Mouse (Mus musculus) cerebellum, adult 2 months (tissue): Measurements from ENCODE around the gene Snorc. TPM values are rescaled to one million over a fixed set of nuclear protein-coding genes. Genes with fewer than 3 reads are reported as not detected.

Experiments
- DNase-seq, 2 experiments: peaks; one replicate each; pipeline ENCODE4 v3.0.0; 2021
- H3K27ac ChIP-seq: fragments of 200-500 bp; 2 replicates; pipeline ENCODE4 v1.5.1; 2012; ENCODE audit warnings: low read length, control low read depth, inconsistent platforms; ENCODE audit not compliant: insufficient read depth
- H3K27me3 ChIP-seq: fragments of 200-500 bp; 2 replicates; pipeline ENCODE4 v1.6.1; 2012; ENCODE audit warnings: inconsistent platforms, mild to moderate bottlenecking, low read length, moderate library complexity; ENCODE audit not compliant: control insufficient read depth, insufficient read depth
- H3K4me1 ChIP-seq: fragments of 200-500 bp; 2 replicates; pipeline ENCODE4 v1.6.1; 2011; ENCODE audit warnings: low read length; ENCODE audit not compliant: control insufficient read depth, insufficient read depth
- H3K4me3 ChIP-seq: fragments of 200-500 bp; replicated peaks from 2 replicates; pipeline ENCODE3; 2011; ENCODE audit warnings: mild to moderate bottlenecking, low read depth, low read length, control low read depth; ENCODE audit not compliant: insufficient read depth
- CTCF ChIP-seq: fragments of 200-500 bp; IDR thresholded peaks from 2 replicates; pipeline ENCODE4 v1.5.1; 2011; ENCODE audit warnings: low read depth, mild to moderate bottlenecking, control low read depth, low read length, moderate library complexity, borderline replicate concordance; ENCODE audit not compliant: insufficient read depth
- POLR2A ChIP-seq: fragments of 200-500 bp; IDR thresholded peaks from 2 replicates; pipeline ENCODE4 v1.6.1; 2011; ENCODE audit warnings: low read length, control low read depth, borderline replicate concordance; ENCODE audit not compliant: insufficient read depth
- WGBS: fragments of 180-500 bp; shearing (Covaris S2); methylation state at CpG from one replicate; pipeline ENCODE4 v1.1.7; 2018; 5-methylcytosine and 5-hydroxymethylcytosine counted together
- polyA plus RNA-seq: library from polyadenylated mRNA; depleted of rRNA; stranded (reverse); fragments of >200 nt; gene quantifications from 2 replicates; pipeline ENCODE4 v1.2.3, GENCODE M21; 2012

The Snorc gene
- polyA plus RNA-seq, 1 experiment, result 0.59 TPM

DNA sequence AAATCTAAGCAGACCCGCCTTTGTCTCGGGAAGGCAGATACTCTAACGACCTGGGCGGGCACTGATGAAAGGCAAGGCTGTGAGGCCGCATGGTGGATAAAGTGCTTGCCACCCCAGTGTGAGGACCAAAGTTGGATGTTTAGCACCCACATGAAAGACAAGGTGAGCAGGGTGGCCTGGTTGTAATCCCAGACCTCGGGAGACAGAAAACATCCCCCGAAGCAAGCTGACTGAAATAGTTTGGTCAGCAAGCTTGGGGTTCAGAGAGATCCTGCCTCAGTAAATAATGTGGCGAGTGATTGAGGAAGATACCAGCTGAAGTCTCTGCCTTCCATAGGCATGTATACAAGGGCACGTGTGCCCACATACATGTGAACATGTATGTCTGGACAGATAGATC lies 2.6 kb upstream of the Snorc start:
- no peak overlapping the region for H3K27ac ChIP-seq
- no peaks in the 10 kb centered on the region for H3K4me1 ChIP-seq
- H3K4me3 ChIP-seq, result no peak overlapping the region
- 87% methylated on average over 9 of the region's 9 CpGs for WGBS
- H3K27me3 ChIP-seq, result no peaks in the 10 kb centered on the region
- no peak for DNase-seq
- TF ChIP-seq CTCF (no peak), POLR2A (no peak)

DNA sequence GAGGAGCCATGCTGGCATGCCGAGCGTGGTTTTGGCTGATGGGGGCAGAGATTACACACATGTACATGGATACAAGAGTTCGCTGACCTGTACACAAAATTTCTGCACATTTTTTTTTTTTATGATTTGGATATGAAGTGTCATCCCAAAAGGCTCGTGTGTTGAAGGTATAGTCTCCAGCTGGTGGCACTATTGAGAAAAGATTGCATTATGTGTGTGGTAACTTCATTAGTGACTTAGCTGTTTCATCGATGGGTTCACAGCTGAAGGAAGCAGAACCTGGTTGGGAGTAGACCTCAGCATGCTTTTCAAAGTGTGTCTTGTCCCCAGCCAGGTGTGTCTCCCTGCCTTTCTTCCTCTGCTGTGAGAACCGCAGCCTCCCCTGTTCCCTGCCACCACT lies 1.8 kb upstream of the Snorc start:
- H3K4me3 ChIP-seq, result no peak overlapping the region
- peak; percentile 25; the same call in 1 of the 2 replicates for TF ChIP-seq CTCF
- TF ChIP-seq POLR2A, result no peak
- DNase-seq, result no peak
- no peaks in the 10 kb centered on the region for H3K27me3 ChIP-seq
- WGBS, result 58% methylated on average over 6 of the region's 6 CpGs
- H3K27ac ChIP-seq, result no peak overlapping the region
- no peaks in the 10 kb centered on the region for H3K4me1 ChIP-seq

DNA sequence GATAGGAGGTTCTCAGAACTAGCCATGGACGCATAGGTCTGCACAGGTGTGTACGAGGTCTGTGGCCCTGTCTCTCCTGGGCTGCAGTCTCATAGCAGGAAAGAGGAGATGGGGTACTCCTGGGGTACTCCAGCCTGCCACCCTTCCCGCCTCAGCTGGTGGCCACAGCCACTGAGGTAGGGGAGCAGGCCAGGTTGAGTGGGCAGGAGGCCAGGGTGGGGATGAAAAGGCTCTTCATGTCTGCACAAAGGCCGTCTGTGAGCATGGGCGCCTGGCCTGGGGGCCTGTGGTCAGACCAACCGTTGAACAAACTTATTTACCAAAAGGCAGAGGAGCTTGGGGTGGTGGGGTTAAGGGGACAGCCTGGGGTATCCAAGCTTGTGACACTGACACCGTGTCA lies 1.8 kb downstream of the Snorc start:
- Histone ChIP-seq H3K27me3 (no peaks in the 10 kb centered on the region), H3K27ac (no peak overlapping the region), H3K4me3 (no peak overlapping the region), H3K4me1 (peaks cover 7% of the 10 kb centered on the region; the same call in 1 of the 2 replicates)
- no peak for TF ChIP-seq CTCF
- no peak for TF ChIP-seq POLR2A
- 87% methylated on average over 7 of the region's 7 CpGs for WGBS
- DNase-seq, result no peak

DNA sequence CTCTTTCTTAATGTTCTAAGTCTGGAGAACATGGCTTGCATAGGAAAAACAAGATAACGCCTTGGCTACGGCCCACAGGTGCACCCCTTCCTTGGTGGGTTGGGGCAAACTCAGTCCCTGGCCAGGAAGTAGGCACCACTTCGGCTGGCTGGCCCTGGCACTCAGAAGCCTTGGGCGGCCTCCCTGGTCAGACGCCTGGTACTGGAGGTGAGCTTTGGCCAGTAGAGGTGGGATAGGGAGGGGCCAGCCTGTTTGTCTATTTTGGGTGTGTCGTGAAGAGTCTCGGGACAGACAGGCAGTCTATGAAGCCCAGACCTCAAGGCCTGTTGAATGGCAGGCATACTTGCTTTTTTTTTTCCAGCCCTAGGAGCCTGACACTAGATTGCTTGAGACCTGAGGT lies 2.5 kb downstream of the Snorc start:
- WGBS, result 89% methylated on average over 7 of the region's 7 CpGs
- H3K27me3 ChIP-seq, result no peaks in the 10 kb centered on the region
- H3K4me3 ChIP-seq, result no peak overlapping the region
- peak; percentile 51 to 63 for DNase-seq
- no peak overlapping the region for H3K27ac ChIP-seq
- TF ChIP-seq POLR2A (no peak), CTCF (no peak)
- H3K4me1 ChIP-seq, result peaks cover 7% of the 10 kb centered on the region; the same call in 1 of the 2 replicates

DNA sequence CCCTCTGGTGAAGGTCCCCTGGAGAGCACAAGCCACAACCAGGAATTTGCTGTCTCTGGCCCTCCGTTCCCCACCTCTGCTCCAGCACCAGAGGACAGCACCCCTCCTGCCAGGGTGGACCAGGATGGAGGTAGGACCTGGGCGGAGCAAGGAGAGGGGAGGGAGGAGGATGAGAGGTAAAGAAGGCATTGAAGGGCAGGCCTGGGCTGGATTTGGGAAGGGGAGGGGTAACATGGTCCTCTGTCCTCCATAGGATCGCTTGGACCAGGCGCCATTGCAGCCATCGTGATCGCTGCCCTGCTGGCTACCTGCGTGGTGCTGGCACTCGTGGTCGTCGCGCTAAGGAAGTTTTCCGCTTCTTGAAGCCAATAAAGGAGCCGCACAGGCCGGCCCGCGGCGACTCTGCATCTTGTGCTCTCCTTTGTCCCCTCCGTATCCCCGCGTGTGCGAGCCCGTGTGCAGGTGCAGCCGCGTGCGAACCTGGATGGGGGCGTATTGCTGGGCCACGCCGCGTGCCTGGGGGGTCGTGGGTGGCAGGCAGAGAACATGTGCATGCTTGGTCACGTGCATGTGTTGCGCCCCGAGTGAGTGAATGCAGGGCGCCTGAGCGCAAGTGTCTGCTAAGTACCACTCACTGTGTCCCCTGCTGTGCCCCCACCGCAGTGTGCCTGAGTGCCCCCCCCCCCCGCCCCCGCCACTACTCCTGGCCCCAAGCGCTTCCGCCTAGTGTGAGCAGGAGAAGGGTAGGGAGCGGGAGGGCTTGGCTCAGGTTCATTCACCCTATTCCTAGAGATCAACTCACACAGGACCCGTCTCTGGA lies 5.2 kb downstream of the Snorc start:
- 5% methylated on average over 42 of the region's 42 CpGs for WGBS

DNA sequence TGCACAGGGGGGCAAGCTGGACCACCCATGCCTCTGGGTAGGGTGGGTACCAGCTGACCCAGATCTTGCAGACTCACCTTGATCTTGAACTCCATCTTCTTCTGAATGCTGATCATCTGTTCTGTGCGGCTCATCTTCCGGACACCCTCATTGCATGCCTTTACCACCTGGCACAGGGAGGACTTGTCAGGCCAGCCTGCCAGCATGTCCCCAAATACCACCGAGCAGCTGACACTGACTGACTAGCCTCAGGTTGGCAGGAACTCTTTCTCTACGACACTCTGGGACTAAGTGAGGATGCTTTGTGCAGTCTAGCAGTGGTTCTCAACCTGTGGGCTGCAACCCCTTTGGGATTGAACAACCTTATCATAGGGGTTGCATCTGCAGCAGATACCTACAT lies 12.5 kb downstream of the Snorc start:
- 17% methylated on average over 4 of the region's 4 CpGs for WGBS
- TF ChIP-seq CTCF (no peak), POLR2A (no peak)

More for the DNA sequence above, 5.2 kb downstream of the Snorc start:
- Histone ChIP-seq H3K27me3 (no peaks in the 10 kb centered on the region), H3K27ac (no peak overlapping the region), H3K4me3 (peak overlapping the region; percentile 60), H3K4me1 (peaks cover 7% of the 10 kb centered on the region; the same call in 1 of the 2 replicates)
- DNase-seq, result no peak
- TF ChIP-seq CTCF (no peak), POLR2A (no peak)

DNA sequence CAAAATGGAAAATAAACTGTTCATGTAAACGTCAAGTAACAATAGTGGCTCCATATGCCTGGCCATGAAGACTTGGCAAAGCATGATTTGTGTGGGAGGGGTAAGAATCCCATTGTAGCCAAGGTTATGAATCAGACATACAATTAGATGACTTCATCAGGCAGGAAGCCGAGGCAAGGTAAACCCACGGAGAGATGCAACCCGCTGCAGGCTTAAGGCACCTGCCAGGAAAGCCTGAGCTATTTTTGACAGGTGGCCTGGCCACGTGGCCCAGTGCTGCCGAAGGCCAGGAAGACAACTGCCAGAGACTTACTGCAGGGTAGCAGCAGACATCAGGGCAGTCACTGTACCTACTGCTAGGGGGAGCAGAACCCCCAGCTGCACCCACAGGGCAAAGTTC lies 16.3 kb downstream of the Snorc start:
- WGBS, result 4% methylated on average over 6 of the region's 6 CpGs
- peak; percentile 91 to 98 for DNase-seq
- no peak overlapping the region for H3K27ac ChIP-seq

More for the DNA sequence above, 12.5 kb downstream of the Snorc start:
- H3K27ac ChIP-seq, result no peak overlapping the region
- no peaks in the 10 kb centered on the region for H3K27me3 ChIP-seq
- no peak overlapping the region for H3K4me3 ChIP-seq
- H3K4me1 ChIP-seq, result peaks cover 21% of the 10 kb centered on the region
- DNase-seq, result peak; percentile 62 to 82

DNA sequence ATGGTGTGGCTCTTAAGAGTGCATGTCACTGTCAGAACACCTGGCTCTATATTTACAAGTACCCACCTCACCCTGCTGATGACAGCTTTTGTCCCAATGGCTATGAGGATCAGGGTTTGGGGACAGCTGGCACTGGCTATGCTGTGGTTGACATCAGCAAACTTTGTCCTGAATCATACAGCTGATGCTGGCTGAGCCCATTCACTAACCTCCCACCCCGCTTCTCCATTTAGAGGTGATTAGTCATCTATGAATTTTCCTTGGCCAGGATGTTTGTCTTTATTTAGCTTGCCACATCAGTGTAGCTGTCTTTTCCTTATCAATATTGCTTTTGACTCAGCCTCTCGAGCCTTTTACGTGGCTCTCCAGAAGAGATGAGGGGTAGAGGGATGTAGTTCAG lies 22.2 kb downstream of the Snorc start:
- no peak overlapping the region for H3K4me3 ChIP-seq
- 98% methylated on average over 3 of the region's 3 CpGs for WGBS
- no peaks in the 10 kb centered on the region for H3K27me3 ChIP-seq
- peaks cover 8% of the 10 kb centered on the region for H3K4me1 ChIP-seq
- no peak overlapping the region for H3K27ac ChIP-seq
- TF ChIP-seq CTCF (no peak), POLR2A (no peak)
- no peak for DNase-seq

More for the DNA sequence above, 16.3 kb downstream of the Snorc start:
- H3K4me1 ChIP-seq, result peaks cover 23% of the 10 kb centered on the region
- no peak for TF ChIP-seq POLR2A
- H3K4me3 ChIP-seq, result no peak overlapping the region
- no peaks in the 10 kb centered on the region for H3K27me3 ChIP-seq
